Mouse (Mus musculus) liver, postnatal 0 days (tissue): Measurements from ENCODE around the gene B4galt1.

Source experiments
- CTCF ChIP-seq: sonication (generic); IDR thresholded peaks from 2 replicates; pipeline ENCODE4 v1.5.1; 2016; ENCODE audit warnings: antibody characterized with exemption, low read depth
- EP300 ChIP-seq: IDR thresholded peaks from 2 replicates; pipeline ENCODE4 v1.6.1; 2016; ENCODE audit warnings: antibody characterized with exemption, low read depth, mild to moderate bottlenecking

- TF ChIP-seq CTCF (no peak), EP300 (no peak)
These were observed 2.8 kb upstream of the B4galt1 start for GRCm38 (mm10) chr4:40856571-40856970.
